ENCODE assay signal across 9 mouse cellular contexts in the genomic region with DNA sequence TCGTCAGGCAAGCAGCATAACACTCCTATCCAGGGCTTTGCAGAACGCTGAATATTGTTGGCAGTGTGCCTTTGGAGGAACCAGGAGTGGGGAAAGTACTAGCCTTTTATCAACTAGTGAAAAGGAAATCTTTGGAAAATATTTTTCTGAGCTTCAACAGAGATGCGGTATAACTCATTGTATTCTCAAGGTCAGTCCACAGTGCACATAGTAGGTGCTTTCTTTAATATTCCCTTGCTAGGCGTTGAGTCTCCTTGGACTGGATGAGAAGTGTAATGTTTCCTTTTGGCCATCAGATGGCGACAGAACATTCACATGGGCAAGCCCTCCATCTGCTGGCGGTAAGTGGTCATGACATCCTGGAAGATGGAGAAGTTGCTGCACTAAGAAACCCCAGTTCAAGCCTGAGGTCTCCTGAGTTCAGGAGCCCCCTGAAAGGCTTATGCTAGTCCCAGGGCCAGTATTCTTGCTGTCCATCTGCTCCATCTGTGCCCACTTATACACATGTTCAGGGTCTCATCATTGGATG. TPM values are rescaled to one million over a fixed set of nuclear protein-coding genes. Genes with fewer than 3 reads are reported as not detected.
A peak's percentile ranks its signal among the peaks of the same experiment; 100 is the strongest.
DNase-seq lines count a peak whose midpoint lies in the region; ATAC-seq lines count a peak whose summit lies in the region.
"Had no signal": no experiment of that assay in that cellular context is flagged by ENCODE, and none has a peak within 500 bp of the region (broad histone marks: within the 10 kb centered on the region; RNA-seq: fewer than 3 reads in every experiment).

No protein-coding gene starts in this region.

- H3K4me2 ChIP-seq in hindbrain, embryonic 12.5 days (replicated peaks) = no peak overlapping the region
- H3K4me2 ChIP-seq: embryonic facial prominence, embryonic 13.5 days had no signal

- WGBS in hindbrain, embryonic 10.5 days = 22% methylated on average over 6 of the region's 6 CpGs
- WGBS in hindbrain, embryonic 12.5 days = 25% methylated on average over 6 of the region's 6 CpGs

- peaks cover 10% of the 10 kb centered on the region for H3K36me3 ChIP-seq in hindbrain, embryonic 10.5 days
- H3K36me3 ChIP-seq in hindbrain, embryonic 12.5 days = peaks cover 4% of the 10 kb centered on the region; the same call in 1 of the 2 replicates

- peaks cover 24% of the 10 kb centered on the region for H3K4me1 ChIP-seq in hindbrain, embryonic 10.5 days (replicated peaks)
- peaks cover 24% of the 10 kb centered on the region for H3K4me1 ChIP-seq in hindbrain, embryonic 12.5 days

- H3K9ac ChIP-seq in hindbrain, embryonic 12.5 days = no peak overlapping the region
- H3K9ac ChIP-seq: embryonic facial prominence, embryonic 13.5 days had no signal

- no peak overlapping the region for H3K4me3 ChIP-seq in hindbrain, embryonic 10.5 days
- H3K4me3 ChIP-seq in hindbrain, embryonic 12.5 days = no peak overlapping the region
- H3K4me3 ChIP-seq: embryonic facial prominence, embryonic 13.5 days had no signal

- H3K9me3 ChIP-seq in hindbrain, embryonic 10.5 days = no peaks in the 10 kb centered on the region
- no peaks in the 10 kb centered on the region for H3K9me3 ChIP-seq in hindbrain, embryonic 12.5 days (replicated peaks)
- H3K9me3 ChIP-seq: embryonic facial prominence, embryonic 13.5 days had no signal

- no peaks in the 10 kb centered on the region for H3K27me3 ChIP-seq in hindbrain, embryonic 10.5 days (ENCODE audit: insufficient read depth, poor library complexity, severe bottlenecking)
- H3K27me3 ChIP-seq in hindbrain, embryonic 12.5 days = peaks cover 5% of the 10 kb centered on the region; the same call in 1 of the 2 replicates
- H3K27me3 ChIP-seq: embryonic facial prominence, embryonic 13.5 days had no signal

- H3K27ac ChIP-seq in hindbrain, embryonic 10.5 days = no peak overlapping the region
- no peak overlapping the region for H3K27ac ChIP-seq in hindbrain, embryonic 12.5 days
- H3K27ac ChIP-seq: embryonic facial prominence, embryonic 13.5 days had no signal

- no peak for ATAC-seq in hindbrain, embryonic 12.5 days (ENCODE audit: low FRiP score)
- ATAC-seq in granulocyte monocyte progenitor cell, adult 5-6 weeks (replicated peaks; ENCODE audit: poor library complexity, severe bottlenecking) = peak; percentile 75

- DNase-seq in hindbrain, embryonic 10.5 days (ENCODE audit: low spot score) = peak; percentile 75
- peak; percentile 89 for DNase-seq in adipocyte (ENCODE audit: low spot score)
- peak; percentile 57 to 78 for DNase-seq in cerebellum, postnatal 4 days (ENCODE audit: low spot score in 2 of 2)
- peak; percentile 68 to 73 for DNase-seq in left cerebral cortex, adult 18-20 months (ENCODE audit: low spot score in 2 of 2)
- DNase-seq in monocyte, adult 2 months (ENCODE audit: low read depth in 1 of 2, low spot score in 2 of 2) = peak; percentile 56 to 73
- DNase-seq in spleen, postnatal 4 days (ENCODE audit: low spot score in 2 of 2) = peak; percentile 83 to 89

RNA-seq across cellular contexts. Expression of a gene that starts 1.6 kb away (rescaled TPM):
- 59.8 and 61.0 TPM in 2 replicates for polyA plus RNA-seq in hindbrain, embryonic 10.5 days (2016; fragmentation: Nextera tagmentation; extraction: Ambion mirVana)
- polyA plus RNA-seq in hindbrain, embryonic 12.5 days (2016; fragmentation: Nextera tagmentation; extraction: Ambion mirVana) = 50.0 and 50.5 TPM in 2 replicates
- total RNA-seq in granulocyte monocyte progenitor cell, adult 5-6 weeks (2014; fragmentation: Nextera tagmentation) = 25.9 and 31.5 TPM in 2 replicates
- total RNA-seq in granulocyte monocyte progenitor cell, adult 5-6 weeks (2017) = 12.6 and 16.5 TPM in 2 replicates
- 10 to 100 TPM; 19.1 to 19.4 TPM for total RNA-seq in left cerebral cortex, adult 18-20 months (2021)

RNA-seq across cellular contexts. Expression of a gene that starts 21.9 kb away (rescaled TPM):
- polyA plus RNA-seq in hindbrain, embryonic 10.5 days (2016; fragmentation: Nextera tagmentation; extraction: Ambion mirVana) = not detected in 2 replicates
- not detected in 2 replicates for polyA plus RNA-seq in hindbrain, embryonic 12.5 days (2016; fragmentation: Nextera tagmentation; extraction: Ambion mirVana)
- not detected in 2 replicates for total RNA-seq in granulocyte monocyte progenitor cell, adult 5-6 weeks (2014; fragmentation: Nextera tagmentation)
- not detected in 2 replicates for total RNA-seq in granulocyte monocyte progenitor cell, adult 5-6 weeks (2017)
- total RNA-seq in left cerebral cortex, adult 18-20 months (2021) = not detected
- polyA plus RNA-seq: embryonic facial prominence, embryonic 13.5 days had no signal

RNA-seq across cellular contexts. Expression of a gene that starts 36.7 kb away (rescaled TPM):
- polyA plus RNA-seq in hindbrain, embryonic 10.5 days (2016; fragmentation: Nextera tagmentation; extraction: Ambion mirVana) = 3.4 and 4.7 TPM in 2 replicates
- polyA plus RNA-seq in hindbrain, embryonic 12.5 days (2016; fragmentation: Nextera tagmentation; extraction: Ambion mirVana) = 1.2 and 1.3 TPM in 2 replicates
- total RNA-seq in granulocyte monocyte progenitor cell, adult 5-6 weeks (2014; fragmentation: Nextera tagmentation) = 1.4 TPM in 1 of 2 replicates, not detected in the other
- total RNA-seq in granulocyte monocyte progenitor cell, adult 5-6 weeks (2017) = 1.9 and 2.0 TPM in 2 replicates
- not detected for total RNA-seq in left cerebral cortex, adult 18-20 months (2021)

RNA-seq across cellular contexts. Expression of a gene that starts 55.9 kb away (rescaled TPM):
- polyA plus RNA-seq in hindbrain, embryonic 10.5 days (2016; fragmentation: Nextera tagmentation; extraction: Ambion mirVana) = 21.8 and 23.8 TPM in 2 replicates
- 32.1 and 32.4 TPM in 2 replicates for polyA plus RNA-seq in hindbrain, embryonic 12.5 days (2016; fragmentation: Nextera tagmentation; extraction: Ambion mirVana)
- 17.4 and 23.7 TPM in 2 replicates for total RNA-seq in granulocyte monocyte progenitor cell, adult 5-6 weeks (2014; fragmentation: Nextera tagmentation)
- 11.1 and 12.4 TPM in 2 replicates for total RNA-seq in granulocyte monocyte progenitor cell, adult 5-6 weeks (2017)
- 10 to 100 TPM; 54.4 to 58.4 TPM for total RNA-seq in left cerebral cortex, adult 18-20 months (2021)
